Mouse (Mus musculus): Measurements from ENCODE around the gene Abhd14b. TPM values are rescaled to one million over a fixed set of nuclear protein-coding genes. Genes with fewer than 3 reads are reported as not detected.

The Abhd14b gene
- polyA plus RNA-seq, 1 experiment from 2014 or later: 28.3 TPM

DNA sequence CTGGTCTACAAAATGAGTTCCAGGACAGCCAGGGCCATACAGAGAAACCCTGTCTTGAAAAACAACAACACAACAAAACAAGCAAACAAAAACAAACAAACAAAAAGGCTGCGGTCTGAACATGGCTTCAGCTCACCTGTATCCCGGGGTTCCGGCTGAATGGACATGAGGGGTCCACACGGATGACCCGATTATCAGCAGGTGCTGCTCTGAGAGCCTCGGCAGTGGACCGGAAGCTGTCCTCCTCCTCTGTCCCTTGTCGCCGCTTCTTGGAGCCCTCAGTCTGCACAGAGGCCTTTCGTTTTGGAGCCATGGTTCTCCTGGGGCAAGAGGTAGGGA lies 28.4 kb downstream of the Abhd14b start, which contains the start of gene Rrp9:
Gene Rrp9 (plus strand): TSS at position 301 of the 339 bp plus-strand sequence.
- WGBS: 87% methylated on average over 10 of the region's 10 CpGs
- peaks cover 40% of the 10 kb centered on the region for H3K4me1 ChIP-seq (ENCODE audit: control insufficient read depth, insufficient read depth, low read length)

DNA sequence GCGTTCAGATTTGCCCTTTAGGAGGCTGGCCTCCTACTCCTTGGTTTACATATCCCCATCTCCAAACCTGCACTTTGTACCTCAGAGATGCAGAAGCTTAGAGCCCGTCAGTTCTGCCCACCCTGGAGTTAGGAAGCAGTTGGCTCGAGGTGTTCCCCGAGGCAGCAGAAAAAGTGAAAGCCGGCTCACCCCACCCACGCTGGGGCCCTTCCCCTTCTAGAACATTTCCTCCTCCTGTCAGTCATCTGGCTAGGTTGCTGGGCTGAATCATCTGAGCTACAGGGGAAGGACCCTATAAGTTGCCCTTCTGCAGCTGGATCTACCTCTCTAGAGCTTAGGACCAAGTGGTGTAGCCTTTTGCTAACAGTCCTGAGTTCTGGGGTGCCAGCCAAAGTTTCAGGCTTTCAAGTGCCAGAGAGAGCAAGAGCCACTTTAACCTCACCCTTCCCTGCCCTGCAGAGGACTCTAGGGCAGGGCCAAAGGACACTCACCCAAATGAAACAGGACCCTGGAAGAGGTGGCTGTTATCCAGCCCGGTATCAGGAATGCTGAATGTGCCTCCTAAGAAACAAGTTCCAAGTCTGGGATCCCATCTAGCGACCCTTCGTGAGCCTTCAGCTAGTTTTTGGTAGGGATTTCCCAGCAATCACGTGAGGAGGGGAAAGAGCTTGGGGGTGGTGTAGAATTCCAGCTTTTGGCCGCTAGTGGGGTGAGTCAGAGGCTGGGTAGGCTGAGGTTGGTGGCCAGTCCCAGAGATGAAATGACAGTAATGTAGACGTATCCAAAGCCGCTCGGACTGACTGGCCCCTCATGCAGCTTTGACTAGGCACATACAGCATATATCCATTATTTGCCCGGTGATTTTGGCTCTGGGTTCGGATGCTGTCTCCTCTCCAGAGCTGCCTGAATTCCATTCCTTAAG lies 29.0 kb downstream of the Abhd14b start:
- Histone ChIP-seq H3K4me3 (replicated peaks; ENCODE audit: low read length) (peak overlapping the region; percentile 77), H3K27ac (ENCODE audit: low read length) (peak overlapping the region; percentile 82), H3K9ac (ENCODE audit: low read length) (peak overlapping the region; percentile 62), H3K27me3 (ENCODE audit: control insufficient read depth, insufficient read depth, low read length) (no peaks in the 10 kb centered on the region), H3K9me3 (replicated peaks; ENCODE audit: control insufficient read depth, low read length) (no peaks in the 10 kb centered on the region), H3K36me3 (ENCODE audit: control insufficient read depth, insufficient read depth, low read length) (peaks cover 7% of the 10 kb centered on the region; the same call in 1 of the 2 replicates), H3K4me2 (ENCODE audit: low read depth, low read length) (peak overlapping the region; percentile 56), H3K4me1 (ENCODE audit: control insufficient read depth, insufficient read depth, low read length) (peaks cover 40% of the 10 kb centered on the region)
- 16% methylated on average over 16 of the region's 16 CpGs for WGBS
- peak; percentile 54 for ATAC-seq (ENCODE audit: insufficient read depth, low FRiP score)

More for the DNA sequence above, 28.4 kb downstream of the Abhd14b start, which contains the start of gene Rrp9:
- peak within 1 kb of the TSS; percentile 82 for H3K27ac ChIP-seq (ENCODE audit: low read length)
- peak within 1 kb of the TSS; percentile 56 for H3K4me2 ChIP-seq (ENCODE audit: low read depth, low read length)
- H3K9ac ChIP-seq (ENCODE audit: low read length): peak within 1 kb of the TSS; percentile 62
- no peaks in the 10 kb centered on the region for H3K9me3 ChIP-seq (replicated peaks; ENCODE audit: control insufficient read depth, low read length)
- H3K27me3 ChIP-seq (ENCODE audit: control insufficient read depth, insufficient read depth, low read length): no peaks in the 10 kb centered on the region
- H3K4me3 ChIP-seq (replicated peaks; ENCODE audit: low read length): peak within 1 kb of the TSS; percentile 77
- ATAC-seq (ENCODE audit: insufficient read depth, low FRiP score): no peak
- peaks cover 4% of the 10 kb centered on the region; the same call in 1 of the 2 replicates for H3K36me3 ChIP-seq (ENCODE audit: control insufficient read depth, insufficient read depth, low read length)

DNA sequence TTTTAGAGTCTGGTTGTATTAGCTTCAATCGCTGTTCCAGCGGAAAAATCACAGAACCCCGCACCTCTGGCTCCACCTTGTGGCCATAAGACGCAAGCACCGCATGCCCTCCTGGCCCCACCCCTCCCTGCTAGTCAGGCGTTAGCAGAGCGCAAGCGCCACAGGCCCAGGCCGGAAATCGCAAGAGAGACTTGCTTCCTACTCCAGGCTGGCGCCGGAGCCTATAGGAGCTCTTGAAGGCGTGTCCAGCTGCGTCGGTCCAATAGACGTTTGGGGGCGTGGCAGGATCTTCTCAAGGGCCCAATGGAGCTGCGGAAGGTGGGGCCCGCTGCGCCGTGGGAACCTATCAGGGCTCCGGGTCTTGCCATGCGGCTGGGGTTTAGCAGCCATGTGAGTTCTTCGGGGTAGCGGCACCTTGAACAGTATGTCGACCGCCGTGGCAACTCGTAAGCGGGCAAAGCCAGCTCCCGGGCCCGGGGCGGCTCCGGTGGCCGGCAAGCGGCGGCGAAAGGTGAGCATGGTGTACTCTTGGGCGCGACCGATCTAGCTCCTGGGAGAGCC lies 29.7 kb downstream of the Abhd14b start, which contains the start of gene Parp3:
Gene Parp3 (minus strand): TSS at position 26 of the 561 bp plus-strand sequence.
- H3K27me3 ChIP-seq (ENCODE audit: control insufficient read depth, insufficient read depth, low read length): no peaks in the 10 kb centered on the region
- peak within 1 kb of the TSS; percentile 77 for H3K4me3 ChIP-seq (replicated peaks; ENCODE audit: low read length)
- WGBS: under 1% methylated on average over 41 of the region's 41 CpGs
- ATAC-seq (ENCODE audit: insufficient read depth, low FRiP score): peak; percentile 97
- H3K27ac ChIP-seq (ENCODE audit: low read length): peak within 1 kb of the TSS; percentile 82
- H3K9me3 ChIP-seq (replicated peaks; ENCODE audit: control insufficient read depth, low read length): no peaks in the 10 kb centered on the region
- peaks cover 7% of the 10 kb centered on the region; the same call in 1 of the 2 replicates for H3K36me3 ChIP-seq (ENCODE audit: control insufficient read depth, insufficient read depth, low read length)
- peak within 1 kb of the TSS; percentile 72 for H3K9ac ChIP-seq (ENCODE audit: low read length)
- H3K4me1 ChIP-seq (ENCODE audit: control insufficient read depth, insufficient read depth, low read length): peaks cover 36% of the 10 kb centered on the region
- H3K4me2 ChIP-seq (ENCODE audit: low read depth, low read length): peak within 1 kb of the TSS; percentile 97

DNA sequence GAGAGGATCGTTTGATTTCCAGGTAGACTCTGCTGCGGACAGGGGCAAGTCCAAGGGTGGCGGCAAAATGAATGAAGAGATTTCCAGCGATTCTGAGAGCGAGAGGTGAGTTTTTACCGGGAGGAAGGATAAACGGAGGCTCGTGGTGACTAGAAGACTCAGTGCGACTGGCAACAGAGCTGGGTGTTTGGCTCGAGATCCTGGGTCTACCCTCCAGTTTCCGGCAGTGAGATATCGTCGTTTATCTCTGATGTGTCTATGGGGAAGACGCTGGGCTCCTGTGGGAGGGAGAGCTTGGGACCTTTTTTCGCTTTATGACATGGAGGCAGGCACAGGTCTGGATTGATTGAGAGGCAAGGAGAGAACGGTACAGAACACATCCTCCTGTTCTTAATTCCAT lies 30.4 kb downstream of the Abhd14b start:
- WGBS: 1% methylated on average over 16 of the region's 16 CpGs
- Histone ChIP-seq H3K27ac (ENCODE audit: low read length) (no peak overlapping the region), H3K4me2 (ENCODE audit: low read depth, low read length) (peak overlapping the region; percentile 97), H3K36me3 (ENCODE audit: control insufficient read depth, insufficient read depth, low read length) (peaks cover 7% of the 10 kb centered on the region; the same call in 1 of the 2 replicates), H3K4me3 (replicated peaks; ENCODE audit: low read length) (peak overlapping the region; percentile 77), H3K9ac (ENCODE audit: low read length) (peak overlapping the region; percentile 72), H3K27me3 (ENCODE audit: control insufficient read depth, insufficient read depth, low read length) (no peaks in the 10 kb centered on the region), H3K9me3 (replicated peaks; ENCODE audit: control insufficient read depth, low read length) (no peaks in the 10 kb centered on the region), H3K4me1 (ENCODE audit: control insufficient read depth, insufficient read depth, low read length) (peaks cover 36% of the 10 kb centered on the region)
- ATAC-seq (ENCODE audit: insufficient read depth, low FRiP score): no peak

DNA sequence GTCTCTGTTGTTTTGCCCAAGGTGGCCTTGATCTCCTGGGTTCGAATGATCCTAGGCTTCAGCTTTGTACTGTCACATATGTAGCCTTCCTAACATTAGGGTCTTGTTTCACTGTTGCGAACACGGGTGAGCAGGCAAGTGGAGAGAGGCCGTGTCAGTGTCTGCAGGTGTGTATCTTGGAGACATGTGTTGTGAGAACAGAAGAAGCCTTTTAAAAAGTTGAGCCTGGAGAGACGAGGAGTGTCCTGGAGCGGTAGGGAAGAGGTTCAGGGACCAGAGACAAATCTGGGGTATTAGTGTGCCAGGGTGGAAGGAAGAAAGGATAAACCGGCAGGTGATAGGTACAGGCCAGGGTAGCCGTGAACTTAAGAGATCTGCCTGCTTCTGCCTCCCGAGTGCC lies 30.8 kb downstream of the Abhd14b start:
- peaks cover 7% of the 10 kb centered on the region; the same call in 1 of the 2 replicates for H3K36me3 ChIP-seq (ENCODE audit: control insufficient read depth, insufficient read depth, low read length)
- peak overlapping the region; percentile 72 for H3K9ac ChIP-seq (ENCODE audit: low read length)
- H3K9me3 ChIP-seq (replicated peaks; ENCODE audit: control insufficient read depth, low read length): no peaks in the 10 kb centered on the region
- H3K27me3 ChIP-seq (ENCODE audit: control insufficient read depth, insufficient read depth, low read length): no peaks in the 10 kb centered on the region
- 75% methylated on average over 9 of the region's 9 CpGs for WGBS
- H3K4me3 ChIP-seq (replicated peaks; ENCODE audit: low read length): peak overlapping the region; percentile 77
- H3K4me2 ChIP-seq (ENCODE audit: low read depth, low read length): peak overlapping the region; percentile 97
- H3K27ac ChIP-seq (ENCODE audit: low read length): no peak overlapping the region
- no peak for ATAC-seq (ENCODE audit: insufficient read depth, low FRiP score)
- peaks cover 36% of the 10 kb centered on the region for H3K4me1 ChIP-seq (ENCODE audit: control insufficient read depth, insufficient read depth, low read length)

DNA sequence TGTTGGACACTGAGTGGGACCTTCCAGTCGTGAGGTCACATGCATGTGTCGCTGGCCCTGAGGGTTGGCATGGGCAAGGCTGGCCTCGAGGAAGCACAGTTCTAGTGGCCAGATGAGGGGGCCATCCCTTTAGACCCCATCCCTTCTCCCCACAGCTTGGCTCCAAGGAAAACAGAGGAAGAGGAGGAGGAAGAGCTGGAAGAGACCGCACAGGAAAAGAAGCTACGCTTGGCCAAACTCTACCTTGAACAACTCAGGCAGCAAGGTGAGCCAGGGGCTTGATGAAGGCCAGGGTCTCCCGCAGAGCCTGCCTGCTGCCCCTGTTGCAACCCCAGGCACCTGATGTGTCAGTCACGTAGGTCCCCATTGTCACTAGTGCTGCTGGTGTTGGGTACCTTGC lies 33.3 kb downstream of the Abhd14b start:
- Histone ChIP-seq H3K4me2 (ENCODE audit: low read depth, low read length) (no peak overlapping the region), H3K9me3 (replicated peaks; ENCODE audit: control insufficient read depth, low read length) (no peaks in the 10 kb centered on the region), H3K27me3 (ENCODE audit: control insufficient read depth, insufficient read depth, low read length) (no peaks in the 10 kb centered on the region), H3K27ac (ENCODE audit: low read length) (no peak overlapping the region), H3K9ac (ENCODE audit: low read length) (no peak overlapping the region), H3K4me3 (replicated peaks; ENCODE audit: low read length) (no peak overlapping the region), H3K36me3 (ENCODE audit: control insufficient read depth, insufficient read depth, low read length) (peaks cover 22% of the 10 kb centered on the region), H3K4me1 (ENCODE audit: control insufficient read depth, insufficient read depth, low read length) (peaks cover 19% of the 10 kb centered on the region)
- no peak for ATAC-seq (ENCODE audit: insufficient read depth, low FRiP score)
- 94% methylated on average over 7 of the region's 7 CpGs for WGBS

DNA sequence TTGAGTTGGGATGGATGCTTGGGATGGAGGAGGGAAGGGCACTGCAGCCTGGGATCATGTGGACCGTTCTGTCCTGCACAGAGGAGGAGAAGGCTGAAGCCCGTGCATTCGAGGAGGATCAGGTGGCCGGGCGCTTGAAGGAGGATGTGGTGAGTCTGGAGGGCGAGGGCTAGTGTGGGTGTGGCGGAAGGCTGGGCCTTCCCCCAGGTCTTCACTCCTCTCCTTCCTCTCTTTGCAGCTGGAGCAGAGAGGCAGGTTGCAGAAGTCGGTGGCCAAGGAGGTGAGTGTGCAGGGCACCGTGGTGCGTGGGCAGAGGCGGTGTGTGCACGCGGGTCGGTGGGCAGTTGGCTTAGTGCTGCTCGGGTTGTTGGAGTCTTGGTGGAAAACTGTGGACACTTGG lies 33.8 kb downstream of the Abhd14b start:
- Histone ChIP-seq H3K9me3 (replicated peaks; ENCODE audit: control insufficient read depth, low read length) (no peaks in the 10 kb centered on the region), H3K4me3 (replicated peaks; ENCODE audit: low read length) (no peak overlapping the region), H3K4me2 (ENCODE audit: low read depth, low read length) (no peak overlapping the region), H3K9ac (ENCODE audit: low read length) (no peak overlapping the region), H3K4me1 (ENCODE audit: control insufficient read depth, insufficient read depth, low read length) (peaks cover 14% of the 10 kb centered on the region), H3K27ac (ENCODE audit: low read length) (no peak overlapping the region), H3K27me3 (ENCODE audit: control insufficient read depth, insufficient read depth, low read length) (no peaks in the 10 kb centered on the region), H3K36me3 (ENCODE audit: control insufficient read depth, insufficient read depth, low read length) (peaks cover 25% of the 10 kb centered on the region)
- no peak for ATAC-seq (ENCODE audit: insufficient read depth, low FRiP score)
- WGBS: 90% methylated on average over 15 of the region's 15 CpGs

DNA sequence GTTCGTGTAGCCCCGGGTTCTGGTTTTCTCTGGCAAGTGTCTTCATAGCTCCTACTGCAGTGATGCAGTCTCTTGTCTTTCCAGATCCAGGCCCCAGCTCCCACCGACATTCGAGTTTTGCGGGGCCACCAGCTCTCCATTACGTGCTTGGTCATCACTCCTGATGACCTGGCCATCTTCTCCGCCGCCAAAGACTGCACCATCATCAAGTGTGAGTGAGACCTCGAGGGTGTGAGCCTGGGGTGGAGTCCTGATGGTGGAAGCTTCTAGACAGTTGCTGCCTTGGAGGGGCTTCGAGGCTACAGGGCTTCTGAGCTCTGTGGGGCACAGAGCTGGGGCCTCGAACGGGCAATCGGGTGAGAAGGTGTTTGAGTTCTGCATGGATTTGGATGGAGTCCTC lies 34.4 kb downstream of the Abhd14b start:
- WGBS: 92% methylated on average over 13 of the region's 13 CpGs
- Histone ChIP-seq H3K9me3 (replicated peaks; ENCODE audit: control insufficient read depth, low read length) (no peaks in the 10 kb centered on the region), H3K27me3 (ENCODE audit: control insufficient read depth, insufficient read depth, low read length) (no peaks in the 10 kb centered on the region), H3K4me2 (ENCODE audit: low read depth, low read length) (no peak overlapping the region), H3K4me1 (ENCODE audit: control insufficient read depth, insufficient read depth, low read length) (peaks cover 8% of the 10 kb centered on the region), H3K4me3 (replicated peaks; ENCODE audit: low read length) (no peak overlapping the region), H3K27ac (ENCODE audit: low read length) (no peak overlapping the region), H3K9ac (ENCODE audit: low read length) (no peak overlapping the region), H3K36me3 (ENCODE audit: control insufficient read depth, insufficient read depth, low read length) (peaks cover 28% of the 10 kb centered on the region)
- no peak for ATAC-seq (ENCODE audit: insufficient read depth, low FRiP score)

DNA sequence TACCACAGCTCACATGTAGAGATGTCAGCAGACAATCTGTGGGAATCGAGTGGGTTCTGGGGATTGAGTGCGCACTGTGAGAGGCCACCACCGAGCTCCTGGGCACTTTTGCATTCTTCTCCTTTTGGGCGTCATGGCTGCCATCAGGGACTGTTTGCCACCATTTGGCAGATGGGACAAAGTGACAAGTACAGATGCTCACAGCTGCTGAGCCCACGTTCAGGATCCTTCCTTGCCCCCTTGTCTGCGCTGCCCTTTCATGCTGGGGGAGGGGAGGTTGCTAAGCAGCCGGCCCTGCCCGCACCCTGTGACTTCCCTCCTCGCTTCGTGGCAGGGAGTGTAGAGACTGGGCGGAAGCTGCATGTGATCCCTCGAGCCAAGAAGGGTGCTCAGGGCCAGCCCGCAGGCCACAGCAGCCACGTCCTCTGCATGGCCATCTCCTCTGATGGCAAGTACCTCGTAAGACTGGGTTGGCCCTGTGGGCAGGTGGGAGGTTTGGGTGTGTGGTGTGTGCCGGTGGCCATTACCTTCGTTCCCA lies 35.4 kb downstream of the Abhd14b start:
- no peak for ATAC-seq (ENCODE audit: insufficient read depth, low FRiP score)
- peaks cover 28% of the 10 kb centered on the region for H3K36me3 ChIP-seq (ENCODE audit: control insufficient read depth, insufficient read depth, low read length)

More for the DNA sequence above, 35.4 kb downstream of the Abhd14b start:
- Histone ChIP-seq H3K4me1 (ENCODE audit: control insufficient read depth, insufficient read depth, low read length) (peaks cover 7% of the 10 kb centered on the region), H3K4me3 (replicated peaks; ENCODE audit: low read length) (no peak overlapping the region), H3K27me3 (ENCODE audit: control insufficient read depth, insufficient read depth, low read length) (no peaks in the 10 kb centered on the region), H3K27ac (ENCODE audit: low read length) (no peak overlapping the region), H3K9ac (ENCODE audit: low read length) (no peak overlapping the region), H3K9me3 (replicated peaks; ENCODE audit: control insufficient read depth, low read length) (no peaks in the 10 kb centered on the region), H3K4me2 (ENCODE audit: low read depth, low read length) (no peak overlapping the region)
- WGBS: 86% methylated on average over 17 of the region's 17 CpGs
